Mouse (Mus musculus) right cerebral cortex, postnatal 14 days (tissue): ENCODE data around the gene Vmn1r37.
"Not testable (repeated sequence)": the region's sequence is repeated elsewhere in the genome, so short reads cannot be mapped to it uniquely, and the experiment has no call there.

Experiments
- DNase-seq: peaks from one replicate; pipeline ENCODE4 v3.0.0; 2022

Gene Vmn1r37

DNA sequence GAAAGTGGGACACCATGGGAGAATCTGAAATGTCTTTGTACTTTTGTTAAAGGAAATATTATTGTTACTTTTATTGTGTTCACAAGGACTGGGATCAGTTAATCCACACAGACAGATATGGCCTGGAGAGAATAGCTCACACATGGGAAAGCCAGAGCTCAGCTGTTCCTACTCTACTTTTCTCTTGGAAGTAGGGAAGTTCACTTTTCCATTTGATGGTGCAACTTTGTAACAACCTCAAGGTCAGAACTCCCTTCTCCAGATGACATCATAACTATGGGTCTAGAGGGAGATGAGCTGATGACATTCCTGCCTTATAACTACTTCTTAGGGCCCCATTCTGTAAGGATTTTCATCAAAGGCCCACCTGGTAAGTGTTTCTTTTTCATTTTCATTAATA lies at the start of gene Vmn1r37:
TSS of gene Vmn1r37 (plus strand) at position 301 of the 400 bp plus-strand sequence.
- not testable (repeated sequence) for DNase-seq

DNA sequence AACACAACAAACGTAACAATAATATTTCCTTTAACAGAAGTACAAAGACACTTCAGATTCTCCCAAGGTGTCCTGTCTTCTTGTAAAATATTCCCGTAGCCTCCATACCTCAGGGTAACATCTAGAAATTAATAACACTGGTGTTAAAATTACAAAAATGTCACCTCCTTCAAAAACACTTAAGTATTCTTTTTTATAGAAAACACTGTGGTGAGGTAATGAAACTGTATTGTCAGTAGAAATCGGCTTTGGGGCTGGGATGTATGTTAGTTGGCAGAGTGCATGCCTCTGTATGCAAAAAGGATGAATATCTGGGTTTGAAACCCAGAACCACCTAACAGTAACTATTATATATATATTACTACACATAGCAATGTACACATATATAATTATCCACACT lies 43.4 kb upstream of the Vmn1r37 start, which contains the start of gene Vmn1r35:
TSS of gene Vmn1r35 (minus strand) at position 101 of the 400 bp plus-strand sequence.
- DNase-seq: no peak

DNA sequence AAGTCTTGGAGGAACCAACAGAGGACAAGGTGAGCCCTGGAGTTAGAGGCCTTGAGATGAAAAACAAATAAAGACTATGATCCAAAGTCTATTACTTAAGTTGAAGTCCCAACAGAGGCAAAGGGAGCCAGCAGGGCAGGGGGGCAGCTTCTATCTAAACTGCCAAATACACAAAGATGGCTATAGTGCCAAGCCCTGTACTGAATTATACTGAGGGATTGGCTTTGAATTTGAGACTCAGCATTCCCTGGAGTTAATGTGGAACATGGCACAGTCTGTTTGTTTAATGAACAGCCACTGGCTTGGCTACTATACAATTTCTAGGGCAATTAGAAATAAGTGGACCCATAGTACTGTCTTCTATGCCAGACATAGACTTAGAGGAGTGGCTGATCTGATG lies 20.3 kb upstream of the Vmn1r37 start:
- DNase-seq: no peak

DNA sequence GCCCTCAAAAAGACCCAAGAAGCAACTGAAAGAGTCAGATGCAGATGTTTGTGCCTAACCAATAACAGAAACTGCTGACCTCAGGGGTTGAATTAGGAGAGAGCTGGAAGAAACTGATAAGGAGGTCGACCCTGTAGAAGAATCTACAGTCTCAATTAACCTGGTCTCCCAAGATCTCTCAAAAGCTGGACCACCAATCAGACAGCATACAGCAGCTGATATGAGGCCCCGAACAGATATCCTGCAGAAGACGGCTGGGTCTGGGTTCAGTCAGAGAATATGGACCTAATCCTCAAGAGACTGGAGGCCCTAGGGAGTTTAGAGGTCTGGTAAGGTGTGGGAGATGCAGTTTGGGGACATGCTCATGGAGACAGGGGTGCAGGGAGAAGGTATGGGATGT lies 15.3 kb upstream of the Vmn1r37 start:
- DNase-seq: no peak

DNA sequence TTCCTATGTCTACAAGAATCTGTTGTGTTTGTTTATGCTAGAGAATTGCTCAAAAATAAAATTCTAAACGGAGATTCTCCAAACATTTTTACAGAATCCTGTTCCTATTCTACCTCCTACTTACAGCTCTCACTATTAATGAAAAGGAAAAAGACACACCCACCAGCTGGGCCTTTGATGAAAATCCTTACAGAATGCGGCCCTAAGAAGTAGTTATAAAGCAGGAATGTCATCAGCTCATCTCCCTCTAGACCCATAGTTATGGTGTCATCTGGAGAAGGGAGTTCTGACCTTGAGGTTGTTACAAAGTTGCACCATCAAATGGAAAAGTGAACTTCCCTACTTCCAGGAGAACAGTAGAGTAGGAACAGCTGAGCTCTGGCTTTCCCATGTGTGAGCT lies 10.1 kb upstream of the Vmn1r37 start, which contains the start of gene Vmn1r36:
TSS of gene Vmn1r36 (minus strand) at position 101 of the 400 bp plus-strand sequence.
- not testable (repeated sequence) for DNase-seq

DNA sequence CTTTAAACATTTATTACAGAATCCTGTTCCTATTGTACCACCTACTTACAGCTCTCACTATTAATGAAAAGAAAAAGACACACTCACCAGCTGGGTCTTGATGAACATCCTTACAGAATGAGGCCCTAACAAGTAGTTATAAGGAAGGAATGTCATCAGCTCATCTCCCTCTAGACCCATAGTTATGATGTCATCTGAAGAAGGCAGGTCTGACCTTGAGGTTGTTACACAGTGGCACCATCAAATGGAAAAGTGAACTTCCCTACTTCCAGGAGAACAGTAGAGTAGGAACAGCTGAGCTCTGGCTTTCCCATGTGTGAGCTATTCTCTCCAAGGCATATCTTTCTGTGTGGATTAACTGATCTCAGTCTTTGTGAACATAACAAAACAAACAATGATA lies 53.3 kb downstream of the Vmn1r37 start, which contains the start of gene Vmn1r38:
TSS of gene Vmn1r38 (minus strand) at position 101 of the 400 bp plus-strand sequence.
- DNase-seq: not testable (repeated sequence)
